Comparison of ENCODE assay signal across 22 mouse cellular contexts in the genomic region with DNA sequence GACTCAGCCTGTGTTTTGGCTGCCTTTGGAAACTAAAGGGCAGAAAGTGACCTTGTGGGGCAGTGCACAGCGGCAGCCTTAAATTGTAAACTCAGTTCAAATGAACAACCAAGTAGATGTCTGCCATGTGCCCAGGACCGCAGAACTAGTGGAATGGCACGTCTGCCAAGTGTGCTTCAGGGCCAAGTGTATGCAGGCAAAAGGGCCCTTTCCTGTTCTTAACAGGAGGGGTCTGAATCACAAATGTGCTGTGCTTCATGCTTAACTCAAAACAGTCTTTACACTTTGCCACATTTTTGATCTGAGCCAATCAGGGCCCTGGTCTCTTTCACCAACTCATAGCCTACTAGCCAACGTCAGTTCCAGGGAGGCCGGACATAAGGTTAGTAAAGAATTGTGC. TPM values are rescaled to one million over a fixed set of nuclear protein-coding genes. Genes with fewer than 3 reads are reported as not detected.
"Had no signal": no experiment of that assay in that cellular context is flagged by ENCODE, and none has a peak within 500 bp of the region (broad histone marks: within the 10 kb centered on the region; RNA-seq: fewer than 3 reads in every experiment).

No protein-coding gene starts in this region.

- H3K36me3 ChIP-seq: limb, embryonic 13.5 days; midbrain, embryonic 10.5 days; neural tube, embryonic 15.5 days had no signal

- ATAC-seq: intestine, postnatal 0 days had no signal

- H3K27me3 ChIP-seq: limb, embryonic 13.5 days; neural tube, embryonic 15.5 days had no signal

- H3K27ac ChIP-seq: layer of hippocampus, adult 2 months; limb, embryonic 13.5 days; liver, embryonic 14.5 days; midbrain, embryonic 10.5 days; neural tube, embryonic 15.5 days had no signal

- DNase-seq: kidney, postnatal 14 days; left cerebral cortex, postnatal 4 days; lung, postnatal 4 days; midbrain, embryonic 14.5 days; retina, postnatal 1 day; right cerebral cortex, postnatal 4 days; spleen, adult 18-20 months; thymus, adult 18-20 months; thymus, postnatal 14 days had no signal

- H3K4me3 ChIP-seq: layer of hippocampus, adult 2 months; limb, embryonic 13.5 days; midbrain, embryonic 10.5 days; myocyte; neural tube, embryonic 15.5 days had no signal

- H3K9me3 ChIP-seq: limb, embryonic 13.5 days; midbrain, embryonic 10.5 days; neural tube, embryonic 15.5 days had no signal

- H3K9ac ChIP-seq: limb, embryonic 13.5 days; liver, embryonic 14.5 days; neural tube, embryonic 15.5 days had no signal

- H3K4me2 ChIP-seq: limb, embryonic 13.5 days; neural tube, embryonic 15.5 days had no signal

RNA-seq across cellular contexts. Expression of a gene that starts 42.1 kb away (rescaled TPM):
- total RNA-seq: left cerebral cortex, adult 18-20 months; left cerebral cortex, postnatal 10 days; left cerebral cortex, postnatal 4 days; megakaryocyte, adult 5-6 weeks had no signal
- polyA plus RNA-seq: limb, embryonic 13.5 days; liver, adult 2 months; liver, embryonic 14.5 days; midbrain, embryonic 10.5 days; midbrain, embryonic 14.5 days; neural tube, embryonic 11.5 days; stomach, embryonic 14.5 days had no signal
